Mouse (Mus musculus): ENCODE results near the gene Veph1.

The Veph1 gene

DNA sequence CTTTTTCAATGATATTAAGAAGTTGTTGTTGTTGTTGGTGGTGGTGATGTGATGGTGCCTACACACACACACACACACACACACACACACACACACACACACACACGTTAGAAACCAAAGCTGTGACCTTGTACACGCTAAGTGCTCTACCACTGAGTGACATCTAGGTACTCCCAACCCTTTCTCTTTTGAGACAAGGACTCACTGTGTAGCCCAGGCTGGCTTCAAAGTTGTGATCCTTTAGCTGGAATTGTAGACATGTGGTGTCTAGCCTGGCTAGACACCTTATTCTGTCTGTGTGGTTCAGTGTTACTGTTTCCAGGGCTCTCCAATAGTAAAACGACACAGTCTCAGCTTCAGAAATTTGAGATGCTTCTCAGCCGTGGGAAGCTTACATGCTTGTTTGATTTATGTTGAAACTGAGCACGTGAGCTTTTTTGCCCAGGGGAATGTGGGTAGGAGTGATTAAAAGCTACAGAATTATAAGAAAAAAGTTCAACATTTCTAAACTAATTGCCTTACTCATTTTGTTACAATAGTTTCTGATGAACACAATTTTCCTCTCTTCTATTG lies 272.3 kb downstream of the Veph1 start:
- no peak for DNase-seq (ENCODE audit: low read depth, low spot score)

DNA sequence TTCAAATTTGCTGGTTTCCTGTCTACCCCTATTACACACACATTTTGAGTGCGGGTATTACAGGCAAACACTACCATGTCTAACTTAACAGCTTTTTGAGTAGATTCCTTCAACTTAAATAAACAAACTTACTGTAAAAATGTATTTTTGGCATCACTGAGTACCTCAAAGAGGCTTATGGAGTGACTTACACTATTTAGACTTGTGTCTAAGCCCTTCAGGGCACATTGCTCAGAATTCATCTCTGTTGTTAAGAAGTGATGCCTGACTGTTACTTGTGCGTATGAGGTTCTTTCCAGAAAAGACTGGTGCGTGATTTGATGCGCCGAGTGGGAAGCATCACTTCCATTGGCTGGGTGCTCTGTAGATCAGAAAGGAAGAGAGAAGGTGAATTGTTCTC lies 277.5 kb downstream of the Veph1 start:
- no peak for DNase-seq (ENCODE audit: low read depth, low spot score)

DNA sequence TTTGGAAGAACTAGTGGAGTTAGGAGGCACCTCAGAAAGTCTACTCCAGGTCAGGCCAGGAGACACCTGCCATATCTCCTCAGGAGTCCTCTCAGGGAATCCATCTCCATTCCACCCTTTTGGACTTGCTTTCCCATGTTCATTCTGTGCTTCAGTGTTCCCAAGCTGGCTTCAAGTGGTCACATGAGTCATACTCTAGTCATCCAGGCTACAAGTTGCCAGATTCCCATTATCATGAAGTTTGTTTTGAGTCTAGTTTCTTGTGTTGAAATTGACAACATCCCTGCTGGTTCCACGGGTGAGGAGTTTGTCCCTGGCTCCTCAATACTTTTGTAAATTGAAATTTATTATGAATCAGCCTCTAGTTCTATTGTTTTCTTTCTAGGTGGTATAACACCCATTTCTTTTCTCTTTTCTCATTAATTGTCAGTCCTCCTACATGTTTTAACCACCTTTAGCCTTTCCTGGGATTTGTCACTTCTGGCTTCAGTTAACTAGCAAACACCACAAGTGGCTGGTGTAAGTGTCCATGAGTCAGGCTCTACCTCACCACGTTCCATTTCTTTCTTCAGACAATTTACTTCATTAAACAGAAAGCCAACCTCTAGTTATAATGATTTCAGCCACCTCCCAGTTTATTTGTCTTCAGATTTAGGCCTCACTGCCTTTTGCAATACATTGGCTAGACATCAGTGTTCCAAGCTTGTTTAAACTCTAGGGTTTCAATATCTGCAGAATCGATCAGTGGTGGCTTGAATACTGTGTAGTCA lies 288.8 kb downstream of the Veph1 start:
- no peak for DNase-seq (ENCODE audit: low read depth, low spot score)

DNA sequence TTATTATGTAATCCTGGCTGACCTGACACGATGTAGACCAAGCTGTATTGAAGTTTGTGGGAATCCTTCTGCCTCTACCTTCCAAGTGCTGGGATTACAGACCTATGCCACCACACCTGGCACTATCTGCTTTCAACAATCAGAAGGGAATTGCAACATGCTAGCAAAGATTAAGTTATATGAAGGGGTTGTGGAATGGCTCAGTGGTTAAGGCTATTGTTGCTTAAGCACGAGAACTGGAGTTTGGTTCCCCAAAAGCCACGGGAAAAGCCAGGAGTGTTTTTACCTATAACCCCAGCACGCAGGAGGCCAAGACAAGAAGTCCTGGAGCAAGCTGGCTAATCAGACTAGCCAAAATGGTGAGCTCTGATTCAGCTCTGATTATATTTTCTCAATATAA lies 291.6 kb downstream of the Veph1 start:
- no peak for DNase-seq (ENCODE audit: low read depth, low spot score)

DNA sequence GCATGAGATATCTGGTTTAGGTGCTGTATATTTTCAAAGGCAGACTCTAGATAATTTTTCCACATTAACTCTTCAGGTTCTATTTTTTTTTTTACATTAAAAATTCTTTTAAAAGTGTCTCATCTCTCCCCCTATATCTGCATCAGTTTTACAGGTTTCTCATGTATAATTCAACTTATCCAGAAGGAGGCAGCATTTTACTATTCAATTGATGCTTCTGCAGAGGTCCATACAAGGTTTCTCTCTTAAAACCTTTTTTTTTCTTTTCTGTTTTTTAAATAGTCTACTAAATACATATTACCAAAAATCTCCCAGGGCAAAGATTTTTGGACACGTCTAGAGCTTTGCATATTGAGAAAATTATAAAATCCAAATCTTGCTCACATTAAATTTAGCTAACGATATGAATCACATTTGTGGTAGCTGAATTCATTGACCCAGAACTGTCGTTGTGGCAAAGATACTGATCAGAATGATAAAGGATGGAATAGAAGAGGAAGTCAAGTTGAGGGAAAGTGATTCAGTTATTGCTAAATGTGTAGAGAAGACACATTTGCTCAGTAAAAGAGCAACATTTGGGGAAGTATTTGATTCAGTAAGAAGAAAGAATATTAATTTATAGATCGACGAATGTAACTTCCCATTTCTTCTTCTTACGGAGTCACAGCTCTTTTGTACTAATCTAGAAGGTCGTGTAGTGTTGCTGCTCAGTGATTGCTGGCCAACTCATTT lies 292.3 kb downstream of the Veph1 start:
- no peak for DNase-seq (ENCODE audit: low read depth, low spot score)

All from brain, embryonic 18.5 days (tissue).